Mouse (Mus musculus): ENCODE data around the gene Olfr799. TPM values are rescaled to one million over a fixed set of nuclear protein-coding genes. Genes with fewer than 3 reads are reported as not detected.

The Olfr799 gene
- not detected in 2 replicates for polyA plus RNA-seq (2015; fragmentation: Nextera tagmentation; extraction: Ambion mirVana)

DNA sequence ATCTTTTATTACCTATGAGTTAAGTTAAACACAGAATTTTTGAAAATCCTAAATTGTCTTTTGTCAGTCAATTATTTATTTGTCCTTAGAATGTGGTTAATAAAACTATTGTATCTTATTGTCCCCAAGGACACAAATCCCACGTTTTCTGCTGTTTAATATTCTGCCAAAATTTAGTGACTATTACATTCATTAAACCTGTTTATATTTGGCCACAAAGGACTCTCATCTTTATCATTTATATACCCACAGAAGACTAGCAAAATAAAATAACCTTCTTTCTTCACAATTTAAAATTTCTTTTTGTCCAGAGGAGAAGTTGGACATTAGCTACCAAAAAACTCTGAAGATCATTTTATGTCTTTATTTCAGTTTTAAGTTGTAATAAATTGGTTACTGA, at the start of gene Olfr799:
Olfr799 (plus strand) TSS at position 301 of the 400 bp plus-strand sequence.
- H3K4me1 ChIP-seq (replicated peaks) = no peaks in the 10 kb centered on the region
- H3K9me3 ChIP-seq = no peaks in the 10 kb centered on the region
- H3K27ac ChIP-seq = no peak within 1 kb of the TSS
- no peak within 1 kb of the TSS for H3K4me3 ChIP-seq (replicated peaks)
- no peaks in the 10 kb centered on the region for H3K36me3 ChIP-seq
- no peak within 1 kb of the TSS for H3K9ac ChIP-seq (replicated peaks)
- no peak within 1 kb of the TSS for H3K4me2 ChIP-seq (replicated peaks)
- WGBS = 34% methylated on average over 1 of the region's 1 CpGs
- no peak for ATAC-seq
- H3K27me3 ChIP-seq = no peaks in the 10 kb centered on the region

DNA sequence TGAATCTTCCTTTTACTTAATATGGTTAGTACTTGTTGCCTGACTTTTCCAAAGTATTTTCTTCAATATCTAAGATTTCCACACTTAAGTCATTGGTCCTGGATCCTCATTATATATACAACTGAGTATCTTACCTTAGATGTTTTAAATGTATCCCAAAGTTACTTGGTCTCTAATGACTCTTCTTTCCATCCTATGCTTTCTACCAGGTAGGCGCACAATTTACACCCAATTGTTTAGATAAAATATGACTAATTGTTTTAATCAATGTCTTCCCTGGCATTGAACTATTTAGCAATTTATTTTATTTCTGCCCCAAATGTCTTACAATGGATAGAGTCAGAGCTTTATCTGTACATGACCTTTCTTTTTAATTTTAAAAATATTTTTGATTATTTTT, 24.8 kb upstream of the Olfr799 start, which contains the start of gene Olfr796:
Olfr796 (minus strand) TSS at position 101 of the 400 bp plus-strand sequence.
- no peak within 1 kb of the TSS for H3K27ac ChIP-seq
- no peak for ATAC-seq
- H3K9me3 ChIP-seq = no peaks in the 10 kb centered on the region
- no peaks in the 10 kb centered on the region for H3K27me3 ChIP-seq
- H3K4me3 ChIP-seq (replicated peaks) = no peak within 1 kb of the TSS
- no peaks in the 10 kb centered on the region for H3K4me1 ChIP-seq (replicated peaks)
- H3K9ac ChIP-seq (replicated peaks) = no peak within 1 kb of the TSS
- no peaks in the 10 kb centered on the region for H3K36me3 ChIP-seq
- no peak within 1 kb of the TSS for H3K4me2 ChIP-seq (replicated peaks)
- WGBS = 98% methylated on average over 1 of the region's 1 CpGs

DNA sequence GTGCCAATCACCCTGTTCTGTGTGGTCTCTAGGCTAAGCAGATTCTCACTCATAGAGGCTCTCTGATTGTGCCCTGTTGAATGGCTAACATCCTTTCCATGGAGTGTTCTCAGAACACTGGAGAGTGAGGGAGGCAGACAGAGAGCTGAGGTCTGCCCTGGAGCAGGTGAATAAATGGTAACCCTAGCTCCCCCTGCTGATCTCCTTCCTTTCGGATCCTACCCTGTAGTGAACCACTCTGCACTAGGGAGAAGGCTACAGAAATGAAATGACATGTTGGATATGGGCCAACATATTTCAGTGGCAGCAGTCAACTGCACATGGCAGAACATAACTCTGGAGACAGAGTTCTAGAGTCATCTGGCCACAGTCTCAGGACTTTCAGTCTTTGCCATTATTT, 15.6 kb upstream of the Olfr799 start:
- Histone ChIP-seq H3K4me3 (replicated peaks) (no peak overlapping the region), H3K9me3 (no peaks in the 10 kb centered on the region), H3K9ac (replicated peaks) (no peak overlapping the region), H3K4me2 (replicated peaks) (no peak overlapping the region), H3K36me3 (no peaks in the 10 kb centered on the region), H3K27ac (no peak overlapping the region), H3K4me1 (replicated peaks) (no peaks in the 10 kb centered on the region), H3K27me3 (no peaks in the 10 kb centered on the region)
- no peak for ATAC-seq
- 19% methylated on average over 1 of the region's 1 CpGs for WGBS

DNA sequence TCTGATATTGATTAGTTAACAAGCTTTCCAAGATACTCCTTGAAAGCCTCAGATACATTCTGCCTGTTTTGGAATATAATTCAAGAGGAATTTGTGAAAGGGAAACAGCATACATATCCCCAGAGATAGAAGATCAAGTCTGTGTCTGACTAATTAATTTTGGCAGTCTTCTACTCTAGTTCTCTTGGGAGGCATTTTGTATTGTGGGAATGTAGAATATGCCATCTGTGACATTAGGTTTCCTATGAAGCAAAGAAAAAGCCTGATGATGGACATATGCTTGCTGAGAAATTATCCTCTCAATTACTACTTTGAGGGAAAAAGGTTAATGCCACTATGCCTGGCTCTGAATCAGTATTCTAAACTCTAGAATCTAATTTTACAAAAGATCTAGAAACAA, 14.0 kb upstream of the Olfr799 start:
- Histone ChIP-seq H3K27ac (no peak overlapping the region), H3K4me3 (replicated peaks) (no peak overlapping the region), H3K9ac (replicated peaks) (no peak overlapping the region), H3K4me2 (replicated peaks) (no peak overlapping the region), H3K36me3 (no peaks in the 10 kb centered on the region), H3K27me3 (no peaks in the 10 kb centered on the region), H3K4me1 (replicated peaks) (no peaks in the 10 kb centered on the region), H3K9me3 (no peaks in the 10 kb centered on the region)
- ATAC-seq = no peak

DNA sequence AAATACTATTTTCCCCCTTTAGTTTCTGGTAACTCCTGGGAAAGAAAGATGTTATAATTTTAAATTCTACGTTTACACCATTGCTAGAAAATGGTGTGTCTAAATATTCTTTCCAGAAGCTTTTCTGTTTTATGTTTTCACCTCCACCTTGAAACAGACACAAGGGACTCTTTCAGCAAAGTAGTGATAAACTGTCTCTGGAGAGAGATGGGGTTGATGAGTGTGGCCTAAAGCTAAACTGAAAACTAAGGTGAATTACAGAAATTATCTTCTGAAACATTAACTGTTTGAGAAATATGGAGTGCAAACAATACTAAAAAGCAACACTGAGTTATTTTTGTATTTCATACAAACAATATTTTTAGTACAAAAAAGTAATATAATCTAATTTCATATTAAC, 9.4 kb upstream of the Olfr799 start, which contains the start of gene Olfr798:
Olfr798 (minus strand) TSS at position 101 of the 400 bp plus-strand sequence.
- no peak for ATAC-seq
- 89% methylated on average over 1 of the region's 1 CpGs for WGBS
- no peak within 1 kb of the TSS for H3K4me3 ChIP-seq (replicated peaks)

DNA sequence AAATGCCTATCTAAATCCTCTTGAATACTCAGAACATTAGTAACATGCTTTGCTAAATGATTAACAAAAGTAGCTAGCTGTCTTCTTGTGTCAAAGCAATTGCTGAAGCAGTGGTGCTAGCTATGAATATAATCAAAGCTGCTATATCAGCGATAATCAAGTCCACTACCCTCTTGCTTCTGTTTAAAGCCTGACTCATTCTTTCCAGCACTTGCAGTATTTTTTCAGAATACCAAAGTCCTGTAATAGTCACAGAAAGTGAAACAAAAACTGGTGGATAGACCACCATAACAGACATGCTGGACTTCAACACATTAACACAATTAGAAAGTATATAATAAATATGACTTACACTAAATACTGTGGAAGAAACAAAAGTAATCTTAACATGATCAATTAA, 14.5 kb downstream of the Olfr799 start:
- Histone ChIP-seq H3K4me3 (replicated peaks) (no peak overlapping the region), H3K27me3 (no peaks in the 10 kb centered on the region), H3K4me1 (replicated peaks) (no peaks in the 10 kb centered on the region), H3K9me3 (no peaks in the 10 kb centered on the region), H3K27ac (no peak overlapping the region), H3K9ac (replicated peaks) (no peak overlapping the region), H3K4me2 (replicated peaks) (no peak overlapping the region), H3K36me3 (no peaks in the 10 kb centered on the region)
- WGBS = 88% methylated on average over 1 of the region's 1 CpGs
- no peak for ATAC-seq

More for the DNA sequence above, 9.4 kb upstream of the Olfr799 start, which contains the start of gene Olfr798:
- no peaks in the 10 kb centered on the region for H3K36me3 ChIP-seq
- no peaks in the 10 kb centered on the region for H3K27me3 ChIP-seq
- no peaks in the 10 kb centered on the region for H3K4me1 ChIP-seq (replicated peaks)
- H3K9me3 ChIP-seq = no peaks in the 10 kb centered on the region
- H3K4me2 ChIP-seq (replicated peaks) = no peak within 1 kb of the TSS
- no peak within 1 kb of the TSS for H3K9ac ChIP-seq (replicated peaks)
- no peak within 1 kb of the TSS for H3K27ac ChIP-seq

DNA sequence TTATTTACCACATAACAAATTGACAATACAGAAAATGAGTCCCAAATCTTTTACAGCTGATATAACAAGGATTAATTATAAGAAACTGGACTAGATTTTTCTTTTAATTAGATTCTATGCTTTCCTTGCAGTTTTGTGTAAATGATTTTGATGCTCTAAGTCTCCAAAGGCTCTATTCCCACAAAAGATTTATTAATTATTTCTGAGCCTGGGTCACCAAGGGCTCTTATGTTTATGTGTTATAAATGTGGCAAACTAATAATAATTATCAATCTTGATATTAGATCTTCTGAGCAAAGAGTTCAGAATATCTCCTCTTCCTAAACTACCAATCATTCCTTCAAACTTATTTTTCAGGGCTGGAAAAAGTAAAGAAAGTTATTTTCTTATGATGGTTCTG, 20.1 kb downstream of the Olfr799 start, which contains the start of gene Olfr800:
Olfr800 (plus strand) TSS at position 301 of the 400 bp plus-strand sequence.
- H3K36me3 ChIP-seq = no peaks in the 10 kb centered on the region
- no peak within 1 kb of the TSS for H3K4me3 ChIP-seq (replicated peaks)
- H3K4me1 ChIP-seq (replicated peaks) = no peaks in the 10 kb centered on the region
- no peak within 1 kb of the TSS for H3K4me2 ChIP-seq (replicated peaks)
- H3K9ac ChIP-seq (replicated peaks) = no peak within 1 kb of the TSS
- no peaks in the 10 kb centered on the region for H3K27me3 ChIP-seq
- no peak within 1 kb of the TSS for H3K27ac ChIP-seq
- ATAC-seq = no peak
- H3K9me3 ChIP-seq = no peaks in the 10 kb centered on the region

DNA sequence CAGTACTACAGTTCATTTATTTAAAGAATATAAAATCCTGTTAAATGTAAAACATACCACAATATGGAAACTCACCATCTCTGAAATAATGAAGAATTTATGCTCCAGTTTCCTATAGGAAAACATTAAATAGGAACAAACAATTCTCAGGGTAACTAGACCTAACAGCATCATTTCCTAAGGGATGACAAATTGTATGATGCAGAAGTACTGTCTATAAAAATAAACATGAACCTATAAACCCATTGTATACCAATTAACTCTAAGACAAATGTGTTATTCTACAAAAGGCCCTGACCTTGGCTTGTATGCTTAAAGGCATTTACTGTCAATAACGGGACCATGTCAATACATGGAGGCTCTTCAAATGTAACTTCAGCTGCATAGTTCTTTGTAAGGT, 36.5 kb downstream of the Olfr799 start, which contains the start of gene Olfr801:
Olfr801 (minus strand) TSS at position 101 of the 400 bp plus-strand sequence.
- 90% methylated on average over 1 of the region's 1 CpGs for WGBS
- Histone ChIP-seq H3K27ac (no peak within 1 kb of the TSS), H3K4me1 (replicated peaks) (no peaks in the 10 kb centered on the region), H3K4me3 (replicated peaks) (no peak within 1 kb of the TSS), H3K36me3 (no peaks in the 10 kb centered on the region), H3K27me3 (no peaks in the 10 kb centered on the region), H3K9ac (replicated peaks) (no peak within 1 kb of the TSS), H3K4me2 (replicated peaks) (no peak within 1 kb of the TSS), H3K9me3 (no peaks in the 10 kb centered on the region)
- ATAC-seq = no peak

DNA sequence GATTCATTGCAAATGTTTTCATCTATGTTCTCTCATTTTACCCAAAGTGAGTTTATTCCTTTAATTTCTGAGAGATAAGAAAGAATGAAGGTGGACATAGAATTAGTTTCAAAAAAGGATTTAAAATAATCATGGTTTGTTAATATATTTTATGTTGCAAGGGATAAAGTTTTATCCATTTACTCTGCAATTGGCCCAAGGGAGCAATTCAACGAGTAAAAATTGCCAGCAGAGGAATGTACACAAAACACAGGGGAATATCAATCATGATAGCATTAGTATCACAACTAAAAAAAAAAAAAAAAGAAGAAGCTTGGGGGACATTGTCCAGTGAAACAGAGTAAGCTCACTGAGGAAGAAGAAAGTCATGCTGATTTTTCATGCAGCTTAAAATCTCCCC, 50.8 kb downstream of the Olfr799 start, which contains the start of gene Olfr802:
Olfr802 (minus strand) TSS at position 101 of the 400 bp plus-strand sequence.
- Histone ChIP-seq H3K4me1 (replicated peaks) (no peaks in the 10 kb centered on the region), H3K4me2 (replicated peaks) (no peak within 1 kb of the TSS), H3K9me3 (no peaks in the 10 kb centered on the region), H3K27ac (no peak within 1 kb of the TSS), H3K36me3 (no peaks in the 10 kb centered on the region), H3K27me3 (no peaks in the 10 kb centered on the region), H3K9ac (replicated peaks) (no peak within 1 kb of the TSS), H3K4me3 (replicated peaks) (no peak within 1 kb of the TSS)
- ATAC-seq = no peak
- WGBS = 58% methylated on average over 1 of the region's 1 CpGs

DNA sequence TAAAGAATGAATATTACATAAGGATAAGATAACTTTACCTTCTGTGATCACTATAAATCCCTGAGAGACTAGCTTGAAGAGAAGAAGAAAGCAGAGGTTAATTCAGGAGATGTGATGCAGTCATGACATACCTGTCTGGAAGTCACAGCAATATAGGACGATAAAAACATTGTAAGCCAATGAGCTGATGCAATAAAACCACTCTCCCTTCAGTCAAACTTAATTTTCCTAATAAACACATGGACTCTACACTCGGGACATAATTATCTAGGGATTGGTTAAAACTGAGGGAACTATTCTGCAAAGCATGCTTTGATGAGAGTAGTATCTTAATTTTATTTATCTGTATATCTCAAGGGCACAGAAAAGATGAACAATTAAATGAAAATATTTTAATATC, 56.9 kb downstream of the Olfr799 start, which contains the start of gene Olfr803:
Olfr803 (minus strand) TSS at position 101 of the 400 bp plus-strand sequence.
- no peak within 1 kb of the TSS for H3K4me3 ChIP-seq (replicated peaks)
- 85% methylated on average over 2 of the region's 2 CpGs for WGBS
- no peaks in the 10 kb centered on the region for H3K36me3 ChIP-seq
- H3K27ac ChIP-seq = no peak within 1 kb of the TSS
- H3K4me1 ChIP-seq (replicated peaks) = no peaks in the 10 kb centered on the region
- no peak within 1 kb of the TSS for H3K9ac ChIP-seq (replicated peaks)
- H3K4me2 ChIP-seq (replicated peaks) = no peak within 1 kb of the TSS
- no peaks in the 10 kb centered on the region for H3K27me3 ChIP-seq
- H3K9me3 ChIP-seq = no peaks in the 10 kb centered on the region
- no peak for ATAC-seq

Other genes starting within 250 kb of the Olfr799 start
- not detected in 2 replicates for gene Olfr785, start 232.1 kb upstream of the Olfr799 start, polyA plus RNA-seq (2015; fragmentation: Nextera tagmentation; extraction: Ambion mirVana)
- not detected in 2 replicates for gene Olfr786, start 210.2 kb upstream of the Olfr799 start, polyA plus RNA-seq (2015; fragmentation: Nextera tagmentation; extraction: Ambion mirVana)
- not detected in 2 replicates for gene Olfr787, start 175.6 kb upstream of the Olfr799 start, polyA plus RNA-seq (2015; fragmentation: Nextera tagmentation; extraction: Ambion mirVana)
- gene Olfr788, start 166.5 kb upstream of the Olfr799 start, polyA plus RNA-seq (2015; fragmentation: Nextera tagmentation; extraction: Ambion mirVana) = not detected in 2 replicates
- gene Olfr789, start 152.7 kb upstream of the Olfr799 start, polyA plus RNA-seq (2015; fragmentation: Nextera tagmentation; extraction: Ambion mirVana) = not detected in 2 replicates
- not detected in 2 replicates for gene Olfr790, start 139.0 kb upstream of the Olfr799 start, polyA plus RNA-seq (2015; fragmentation: Nextera tagmentation; extraction: Ambion mirVana)
- not detected in 2 replicates for gene Olfr791, start 115.7 kb upstream of the Olfr799 start, polyA plus RNA-seq (2015; fragmentation: Nextera tagmentation; extraction: Ambion mirVana)
- not detected in 2 replicates for gene Olfr792, start 98.3 kb upstream of the Olfr799 start, polyA plus RNA-seq (2015; fragmentation: Nextera tagmentation; extraction: Ambion mirVana)
- not detected in 2 replicates for gene Olfr794, start 69.8 kb upstream of the Olfr799 start, polyA plus RNA-seq (2015; fragmentation: Nextera tagmentation; extraction: Ambion mirVana)
- not detected in 2 replicates for gene Olfr796, start 24.9 kb upstream of the Olfr799 start, polyA plus RNA-seq (2015; fragmentation: Nextera tagmentation; extraction: Ambion mirVana)
- not detected in 2 replicates for gene Olfr798, start 9.6 kb upstream of the Olfr799 start, polyA plus RNA-seq (2015; fragmentation: Nextera tagmentation; extraction: Ambion mirVana)
- gene Olfr800, start 20.2 kb downstream of the Olfr799 start, polyA plus RNA-seq (2015; fragmentation: Nextera tagmentation; extraction: Ambion mirVana) = not detected in 2 replicates
- gene Olfr801, start 36.4 kb downstream of the Olfr799 start, polyA plus RNA-seq (2015; fragmentation: Nextera tagmentation; extraction: Ambion mirVana) = not detected in 2 replicates
- gene Olfr802, start 50.7 kb downstream of the Olfr799 start, polyA plus RNA-seq (2015; fragmentation: Nextera tagmentation; extraction: Ambion mirVana) = not detected in 2 replicates
- not detected in 2 replicates for gene Olfr803, start 56.8 kb downstream of the Olfr799 start, polyA plus RNA-seq (2015; fragmentation: Nextera tagmentation; extraction: Ambion mirVana)
- not detected in 2 replicates for gene Olfr804, start 65.7 kb downstream of the Olfr799 start, polyA plus RNA-seq (2015; fragmentation: Nextera tagmentation; extraction: Ambion mirVana)
- not detected in 2 replicates for gene Olfr805, start 91.9 kb downstream of the Olfr799 start, polyA plus RNA-seq (2015; fragmentation: Nextera tagmentation; extraction: Ambion mirVana)
- gene Olfr806, start 104.4 kb downstream of the Olfr799 start, polyA plus RNA-seq (2015; fragmentation: Nextera tagmentation; extraction: Ambion mirVana) = not detected in 2 replicates
- not detected in 2 replicates for gene Olfr807, start 120.3 kb downstream of the Olfr799 start, polyA plus RNA-seq (2015; fragmentation: Nextera tagmentation; extraction: Ambion mirVana)
- gene Olfr808, start 128.0 kb downstream of the Olfr799 start, polyA plus RNA-seq (2015; fragmentation: Nextera tagmentation; extraction: Ambion mirVana) = not detected in 2 replicates
- not detected in 2 replicates for gene Olfr809, start 137.2 kb downstream of the Olfr799 start, polyA plus RNA-seq (2015; fragmentation: Nextera tagmentation; extraction: Ambion mirVana)
- not detected in 2 replicates for gene Olfr810, start 157.4 kb downstream of the Olfr799 start, polyA plus RNA-seq (2015; fragmentation: Nextera tagmentation; extraction: Ambion mirVana)
- not detected in 2 replicates for gene Olfr811, start 166.9 kb downstream of the Olfr799 start, polyA plus RNA-seq (2015; fragmentation: Nextera tagmentation; extraction: Ambion mirVana)
- gene Olfr812, start 208.6 kb downstream of the Olfr799 start, polyA plus RNA-seq (2015; fragmentation: Nextera tagmentation; extraction: Ambion mirVana) = not detected in 2 replicates
- gene Olfr813, start 217.9 kb downstream of the Olfr799 start, polyA plus RNA-seq (2015; fragmentation: Nextera tagmentation; extraction: Ambion mirVana) = not detected in 2 replicates
- not detected in 2 replicates for gene Olfr814, start 242.4 kb downstream of the Olfr799 start, polyA plus RNA-seq (2015; fragmentation: Nextera tagmentation; extraction: Ambion mirVana)